Mouse (Mus musculus) intestine, postnatal 0 days (tissue): ENCODE data around the gene Hibch. TPM values are rescaled to one million over a fixed set of nuclear protein-coding genes. Genes with fewer than 3 reads are reported as not detected.

Experiments used
- ATAC-seq: fragments of 200-750 bp; cut with Nextera tagmentation; 2 replicates; pipeline ENCODE4 v1.8.0; 2017; ENCODE audit warnings: mild to moderate bottlenecking, moderate TSS enrichment, moderate library complexity
- H3K27ac ChIP-seq: fragments of 300-500 bp; sonication (generic); 2 replicates; pipeline ENCODE4 v1.5.1; 2014; ENCODE audit warnings: mild to moderate bottlenecking, low read depth, low read length, moderate library complexity
- H3K27me3 ChIP-seq: fragments of 300-500 bp; sonication (generic); replicated peaks from 2 replicates; pipeline ENCODE4 v1.6.1; 2014; ENCODE audit warnings: low read length, mixed read lengths; ENCODE audit not compliant: control insufficient read depth, insufficient read depth
- H3K36me3 ChIP-seq: fragments of 300-500 bp; sonication (generic); 2 replicates; pipeline ENCODE4 v1.6.1; 2014; ENCODE audit warnings: mild to moderate bottlenecking, moderate library complexity; ENCODE audit not compliant: control insufficient read depth, insufficient read depth
- H3K4me1 ChIP-seq: fragments of 300-500 bp; sonication (generic); replicated peaks from 2 replicates; pipeline ENCODE4 v1.6.1; 2014; ENCODE audit warnings: antibody characterized with exemption, low read length, mixed read lengths; ENCODE audit not compliant: control insufficient read depth, insufficient read depth
- H3K4me2 ChIP-seq: fragments of 300-500 bp; sonication (generic); replicated peaks from 2 replicates; pipeline ENCODE4 v1.6.1; 2014; ENCODE audit warnings: low read depth, mild to moderate bottlenecking, moderate library complexity
- H3K4me3 ChIP-seq: fragments of 300-500 bp; sonication (generic); 2 replicates; pipeline ENCODE4 v1.5.1; 2014; ENCODE audit warnings: low read depth, low read length
- H3K9ac ChIP-seq: fragments of 300-500 bp; sonication (generic); 2 replicates; pipeline ENCODE4 v1.6.1; 2014; ENCODE audit warnings: mild to moderate bottlenecking, low read depth, low read length
- H3K9me3 ChIP-seq: fragments of 300-500 bp; sonication (generic); 2 replicates; pipeline ENCODE4 v1.6.1; 2016; ENCODE audit warnings: mixed run types; ENCODE audit not compliant: control insufficient read depth
- CTCF ChIP-seq: sonication (generic); IDR thresholded peaks from 2 replicates; pipeline ENCODE4 v1.5.1; 2016; ENCODE audit warnings: low read depth, mild to moderate bottlenecking, control low read depth, antibody characterized with exemption, moderate library complexity
- WGBS: fragments of 180-500 bp; shearing (Covaris S2); extraction: QIAGEN DNeasy Blood & Tissue Kit; methylation state at CpG from one replicate; pipeline ENCODE4 v1.1.7; 2014; 5-methylcytosine and 5-hydroxymethylcytosine counted together
- polyA plus RNA-seq: library from polyadenylated mRNA; unstranded; fragments of >200 nt; fragmentation: Nextera tagmentation; extraction: Ambion mirVana; gene quantifications from 2 replicates; pipeline ENCODE4 v1.2.1, GENCODE M21; 2015

Gene Hibch
- polyA plus RNA-seq, 1 experiment from 2014 or later, result 13.6 TPM

DNA sequence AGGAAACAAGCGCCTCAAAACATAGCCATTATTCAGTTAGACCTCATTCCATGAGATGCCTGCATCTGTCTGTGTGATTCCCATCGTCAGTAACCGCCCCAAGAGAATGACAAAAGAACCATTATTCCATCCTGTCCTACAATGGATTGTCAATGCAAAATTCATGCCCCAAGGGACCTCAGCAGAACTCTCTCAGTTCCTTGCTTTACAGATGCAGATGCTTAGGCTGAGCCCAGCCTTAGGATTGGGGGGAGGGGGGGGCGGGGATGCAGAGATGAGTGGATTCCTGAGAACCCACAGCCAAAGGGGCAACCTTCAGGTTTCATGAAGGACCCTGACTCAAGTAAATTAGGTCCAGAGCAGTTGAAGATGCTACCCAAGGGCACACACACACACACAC lies 108.8 kb downstream of the Hibch start:
- no peak overlapping the region for H3K9ac ChIP-seq
- TF ChIP-seq CTCF, result no peak
- no peak for ATAC-seq

DNA sequence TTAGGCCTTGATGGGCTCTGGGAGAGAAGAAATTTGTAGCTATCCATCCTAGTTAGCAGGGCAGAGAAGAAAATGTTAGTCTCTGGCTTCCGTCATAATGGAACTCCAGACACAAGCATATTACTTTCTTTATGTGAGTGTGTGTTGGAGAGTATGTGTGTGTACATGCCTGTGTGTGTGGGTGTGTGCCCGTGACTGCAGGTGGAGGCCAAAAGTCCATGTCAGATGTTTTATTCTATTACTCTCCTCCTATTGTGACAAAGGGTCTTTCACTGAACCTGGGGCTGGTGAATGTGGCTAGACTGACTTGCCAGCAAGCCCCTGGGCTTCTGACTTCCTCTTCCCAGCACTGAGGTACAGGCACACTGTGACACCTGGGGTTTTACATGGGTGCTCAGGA lies 109.7 kb downstream of the Hibch start:
- 53% methylated on average over 2 of the region's 2 CpGs for whole genome bisulfite sequencing
- Histone ChIP-seq H3K4me3 (no peak overlapping the region), H3K4me2 (no peak overlapping the region), H3K9me3 (no peaks in the 10 kb centered on the region), H3K27me3 (no peaks in the 10 kb centered on the region), H3K36me3 (no peaks in the 10 kb centered on the region), H3K9ac (no peak overlapping the region), H3K27ac (peak overlapping the region; percentile 50; the same call in 1 of the 2 replicates), H3K4me1 (peaks cover 12% of the 10 kb centered on the region; the same call in 1 of the 2 replicates)
- ATAC-seq, result no peak
- no peak for TF ChIP-seq CTCF

More for the DNA sequence above, 108.8 kb downstream of the Hibch start:
- 19% methylated on average over 4 of the region's 4 CpGs for WGBS
- Histone ChIP-seq H3K9me3 (no peaks in the 10 kb centered on the region), H3K4me1 (peaks cover 12% of the 10 kb centered on the region; the same call in 1 of the 2 replicates), H3K36me3 (no peaks in the 10 kb centered on the region), H3K4me3 (peak overlapping the region; percentile 68), H3K27ac (no peak overlapping the region), H3K27me3 (no peaks in the 10 kb centered on the region), H3K4me2 (peak overlapping the region; percentile 99)

DNA sequence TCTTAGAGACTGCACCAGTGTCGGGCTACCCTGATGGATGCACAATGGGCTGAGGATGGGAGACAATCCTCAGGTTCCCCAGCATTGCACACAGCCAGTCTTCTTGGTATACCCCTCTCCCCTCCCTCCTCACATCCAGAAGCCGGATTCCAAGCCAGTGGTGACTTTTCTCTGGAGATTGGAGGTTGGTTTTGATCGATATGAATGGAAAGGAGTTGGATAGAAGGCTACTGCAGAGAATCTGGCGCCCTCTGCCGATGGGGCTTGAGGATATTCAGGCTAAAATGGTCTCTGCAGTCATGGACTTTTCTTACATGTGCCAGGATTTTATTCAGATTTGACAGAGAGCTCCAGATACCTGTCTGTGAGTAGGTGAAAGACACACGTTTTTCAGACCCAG lies 110.4 kb downstream of the Hibch start:
- no peaks in the 10 kb centered on the region for H3K9me3 ChIP-seq
- no peak overlapping the region for H3K4me3 ChIP-seq
- WGBS, result 34% methylated on average over 6 of the region's 6 CpGs
- H3K9ac ChIP-seq, result no peak overlapping the region
- H3K27ac ChIP-seq, result no peak overlapping the region
- H3K27me3 ChIP-seq, result no peaks in the 10 kb centered on the region
- TF ChIP-seq CTCF, result peak; percentile 83
- H3K36me3 ChIP-seq, result no peaks in the 10 kb centered on the region
- no peak for ATAC-seq
- peaks cover 12% of the 10 kb centered on the region; the same call in 1 of the 2 replicates for H3K4me1 ChIP-seq
- no peak overlapping the region for H3K4me2 ChIP-seq

DNA sequence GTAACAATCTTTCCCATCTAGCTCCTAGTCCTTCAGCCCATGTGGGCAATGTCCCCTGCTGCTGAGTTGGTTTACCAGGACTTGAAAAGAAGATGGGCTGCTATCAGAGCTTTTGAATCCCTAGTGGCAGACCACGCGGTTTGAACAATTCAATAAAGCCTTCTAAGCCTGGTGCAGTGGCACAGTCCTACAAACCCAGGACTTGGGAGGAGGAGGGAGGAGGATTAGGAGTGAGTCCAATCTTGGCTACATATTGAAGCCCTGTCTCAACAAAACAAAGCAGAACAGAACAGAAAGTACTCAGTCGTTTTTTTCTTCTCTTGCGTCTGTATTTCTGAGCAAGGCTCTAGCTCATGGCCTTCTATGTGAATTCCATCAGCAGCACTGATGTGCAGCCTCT lies 112.0 kb downstream of the Hibch start:
- WGBS, result 58% methylated on average over 4 of the region's 4 CpGs
- no peak for TF ChIP-seq CTCF
- Histone ChIP-seq H3K4me3 (no peak overlapping the region), H3K9me3 (no peaks in the 10 kb centered on the region), H3K27ac (no peak overlapping the region), H3K9ac (no peak overlapping the region), H3K27me3 (no peaks in the 10 kb centered on the region), H3K36me3 (no peaks in the 10 kb centered on the region), H3K4me1 (peaks cover 9% of the 10 kb centered on the region; the same call in 1 of the 2 replicates), H3K4me2 (no peak overlapping the region)
- no peak for ATAC-seq

DNA sequence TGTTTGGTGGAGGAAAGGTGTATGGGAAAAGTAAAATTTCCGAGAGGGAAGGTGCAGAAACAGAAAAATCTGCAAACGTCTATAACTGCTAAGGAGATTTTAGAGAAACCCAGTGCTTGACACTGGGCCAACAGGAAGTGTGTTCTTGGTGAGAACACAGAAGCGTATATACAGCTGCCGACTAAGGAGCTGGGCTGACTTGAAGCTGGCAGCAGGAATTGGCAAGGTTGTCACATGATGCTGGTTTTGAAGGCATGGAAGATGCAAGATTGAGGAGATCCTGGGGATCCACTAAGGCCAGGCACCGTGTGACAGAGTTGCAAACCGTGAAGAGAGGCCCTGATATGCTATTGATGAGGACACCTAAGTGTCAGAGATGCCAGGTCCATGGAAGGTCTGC lies 115.5 kb downstream of the Hibch start:
- H3K9ac ChIP-seq, result no peak overlapping the region
- H3K4me3 ChIP-seq, result no peak overlapping the region
- no peaks in the 10 kb centered on the region for H3K9me3 ChIP-seq
- no peaks in the 10 kb centered on the region for H3K27me3 ChIP-seq
- H3K27ac ChIP-seq, result no peak overlapping the region
- no peak for ATAC-seq
- 68% methylated on average over 6 of the region's 6 CpGs for WGBS
- no peak for TF ChIP-seq CTCF
- no peak overlapping the region for H3K4me2 ChIP-seq
- no peaks in the 10 kb centered on the region for H3K36me3 ChIP-seq
- H3K4me1 ChIP-seq, result no peaks in the 10 kb centered on the region

DNA sequence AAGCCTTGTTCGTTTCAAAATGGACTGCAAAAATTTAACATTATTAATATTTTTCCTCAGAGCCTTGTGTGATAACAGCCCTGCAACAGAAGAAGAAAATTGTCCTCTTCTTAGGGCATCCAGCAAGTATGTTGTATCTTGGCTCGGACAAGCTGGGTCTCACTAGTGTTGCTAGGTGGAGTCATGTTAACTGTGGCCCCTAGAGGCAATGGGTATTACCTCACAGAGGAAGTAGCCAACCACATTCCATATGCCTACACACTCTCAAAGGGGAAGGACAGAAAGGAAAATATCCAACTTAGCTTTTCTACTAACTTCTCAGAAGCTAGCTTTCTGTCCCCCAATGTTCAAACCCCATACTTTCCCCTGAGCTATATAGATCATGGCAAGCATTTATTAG lies 118.4 kb downstream of the Hibch start:
- no peak for ATAC-seq
- Histone ChIP-seq H3K4me2 (no peak overlapping the region), H3K4me1 (no peaks in the 10 kb centered on the region), H3K36me3 (no peaks in the 10 kb centered on the region), H3K4me3 (no peak overlapping the region), H3K9me3 (no peaks in the 10 kb centered on the region), H3K27me3 (no peaks in the 10 kb centered on the region), H3K27ac (no peak overlapping the region), H3K9ac (no peak overlapping the region)
- no peak for TF ChIP-seq CTCF
- 83% methylated on average over 2 of the region's 2 CpGs for WGBS

DNA sequence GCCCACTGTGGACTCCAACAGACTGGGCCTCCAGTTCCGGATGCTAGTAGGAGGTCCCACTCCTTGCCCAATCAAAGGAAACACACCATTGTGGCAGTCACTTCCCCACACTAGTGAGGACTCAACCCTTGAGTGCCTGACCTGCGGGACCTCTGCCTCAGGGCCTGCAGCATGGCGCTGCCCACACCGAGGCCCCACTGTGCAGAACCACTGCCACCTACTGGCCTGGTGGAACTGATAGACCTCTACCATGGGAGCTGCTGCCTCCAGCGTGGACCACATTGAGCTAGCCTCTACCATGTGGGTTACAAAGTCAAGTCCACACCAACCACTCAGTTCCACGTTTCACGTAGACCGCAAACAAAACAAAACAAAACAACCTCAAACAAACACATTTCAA lies 119.9 kb downstream of the Hibch start:
- Histone ChIP-seq H3K27ac (no peak overlapping the region), H3K27me3 (no peaks in the 10 kb centered on the region), H3K36me3 (no peaks in the 10 kb centered on the region), H3K4me2 (no peak overlapping the region), H3K9ac (no peak overlapping the region), H3K4me3 (no peak overlapping the region), H3K4me1 (no peaks in the 10 kb centered on the region), H3K9me3 (no peaks in the 10 kb centered on the region)
- peak; percentile 67 for TF ChIP-seq CTCF
- 75% methylated on average over 8 of the region's 8 CpGs for WGBS
- ATAC-seq, result no peak

Other genes starting within 250 kb of the Hibch start
- 2.0 and 2.1 TPM in 2 replicates for gene Nemp2, start 214.2 kb upstream of the Hibch start, polyA plus RNA-seq
- 9.1 and 9.2 TPM in 2 replicates for gene Mfsd6, start 117.5 kb upstream of the Hibch start, polyA plus RNA-seq
- 24.6 and 25.0 TPM in 2 replicates for gene Inpp1, start 27.2 kb upstream of the Hibch start, polyA plus RNA-seq
- 30.5 and 30.7 TPM in 2 replicates for gene 1700019D03Rik, start 175.2 kb downstream of the Hibch start, polyA plus RNA-seq
- gene Mstn, start 216.7 kb downstream of the Hibch start, polyA plus RNA-seq, result 0.07 and 0.17 TPM in 2 replicates